Mouse (Mus musculus) limb, embryonic 11.5 days (tissue): ENCODE measurements around the gene Pear1. TPM values are rescaled to one million over a fixed set of nuclear protein-coding genes. Genes with fewer than 3 reads are reported as not detected.

ENCODE experiments used
- ATAC-seq: fragments of 200-750 bp; cut with Nextera tagmentation; 2 replicates; pipeline ENCODE4 v1.8.0; 2017; ENCODE audit warnings: low read depth; ENCODE audit not compliant: insufficient number of reproducible peaks, low FRiP score, low TSS enrichment
- DNase-seq: peaks from one replicate; pipeline ENCODE4 v3.0.0-alpha.2; 2015; ENCODE audit warnings: low spot score
- H3K27ac ChIP-seq: fragments of 300-500 bp; sonication (generic); replicated peaks from 2 replicates; pipeline ENCODE4 v1.5.1; 2014; ENCODE audit warnings: low read depth, mild to moderate bottlenecking, low read length
- H3K27me3 ChIP-seq: fragments of 300-500 bp; sonication (generic); 2 replicates; pipeline ENCODE4 v1.6.1; 2014; ENCODE audit warnings: mild to moderate bottlenecking, low read length, mixed read lengths; ENCODE audit not compliant: control insufficient read depth, insufficient read depth
- H3K36me3 ChIP-seq: fragments of 300-500 bp; sonication (generic); 2 replicates; pipeline ENCODE4 v1.6.1; 2014; ENCODE audit warnings: mild to moderate bottlenecking, low read length, moderate library complexity, mixed read lengths; ENCODE audit not compliant: control insufficient read depth, insufficient read depth
- H3K4me1 ChIP-seq: fragments of 300-500 bp; sonication (generic); 2 replicates; pipeline ENCODE4 v1.6.1; 2014; ENCODE audit warnings: low read length, mixed read lengths; ENCODE audit not compliant: control insufficient read depth, insufficient read depth
- H3K4me2 ChIP-seq: fragments of 300-500 bp; sonication (generic); 2 replicates; pipeline ENCODE4 v1.6.1; 2014; ENCODE audit warnings: low read depth, mild to moderate bottlenecking, moderate library complexity; ENCODE audit not compliant: severe bottlenecking
- H3K4me3 ChIP-seq: fragments of 300-500 bp; sonication (generic); 2 replicates; pipeline ENCODE4 v1.5.1; 2014; ENCODE audit warnings: low read depth, low read length
- H3K9ac ChIP-seq: fragments of 300-500 bp; sonication (generic); 2 replicates; pipeline ENCODE4 v1.6.1; 2014; ENCODE audit warnings: mild to moderate bottlenecking, low read length
- H3K9me3 ChIP-seq: fragments of 300-500 bp; sonication (generic); 2 replicates; pipeline ENCODE4 v1.6.1; 2016; ENCODE audit warnings: low read length; ENCODE audit not compliant: control insufficient read depth
- WGBS: fragments of 180-500 bp; shearing (Covaris S2); extraction: QIAGEN DNeasy Blood & Tissue Kit; methylation state at CpG from one replicate; pipeline ENCODE4 v1.1.7; 2014; 5-methylcytosine and 5-hydroxymethylcytosine counted together
- polyA plus RNA-seq: library from polyadenylated mRNA; unstranded; fragments of >200 nt; fragmentation: Nextera tagmentation; extraction: Ambion mirVana; gene quantifications from 2 replicates; pipeline ENCODE4 v1.2.1, GENCODE M21; 2014

Pear1 gene
- polyA plus RNA-seq, 1 experiment from 2014 or later = 11.3 TPM

- WGBS = under 1% methylated on average over 29 of the region's 29 CpGs
- no peak within 1 kb of the TSS for H3K27ac ChIP-seq
- ATAC-seq (no peak), DNase-seq (peak; percentile 63)
- peaks cover 4% of the 10 kb centered on the region; the same call in 1 of the 2 replicates for H3K4me1 ChIP-seq
- H3K9ac ChIP-seq = 0 out of 2 replicates have a peak within 1 kb of the TSS, but pooled peaks have one; percentile 17
- H3K4me2 ChIP-seq = peak within 1 kb of the TSS; percentile 56
- H3K27me3 ChIP-seq = peaks cover 87% of the 10 kb centered on the region
- no peaks in the 10 kb centered on the region for H3K9me3 ChIP-seq
- H3K36me3 ChIP-seq = no peaks in the 10 kb centered on the region
- H3K4me3 ChIP-seq = peak within 1 kb of the TSS; percentile 20
These were observed 27.3 kb downstream of the Pear1 start, which contains the start of gene Insrr for GRCm38 (mm10) chr3:87796736-87797334. Gene Insrr (plus strand): TSS chr3:87796951.

- no peaks in the 10 kb centered on the region for H3K9me3 ChIP-seq
- DNase-seq (peak; percentile 84), ATAC-seq (no peak; the same call in 1 of the 2 replicates)
- no peak overlapping the region for H3K27ac ChIP-seq
- H3K4me1 ChIP-seq = peaks cover 4% of the 10 kb centered on the region; the same call in 1 of the 2 replicates
- peak overlapping the region; percentile 44 for H3K4me2 ChIP-seq
- peaks cover 85% of the 10 kb centered on the region for H3K27me3 ChIP-seq
- H3K36me3 ChIP-seq = no peaks in the 10 kb centered on the region
- WGBS = 15% methylated on average over 33 of the region's 33 CpGs
- peak overlapping the region; percentile 24 for H3K4me3 ChIP-seq
- no peak overlapping the region for H3K9ac ChIP-seq
These were observed 28.5 kb downstream of the Pear1 start for GRCm38 (mm10) chr3:87795336-87796277.

- Histone ChIP-seq H3K4me3 (peak within 1 kb of the TSS; percentile 24), H3K27me3 (peaks cover 79% of the 10 kb centered on the region), H3K4me1 (peaks cover 7% of the 10 kb centered on the region), H3K4me2 (peak within 1 kb of the TSS; percentile 44), H3K27ac (no peak within 1 kb of the TSS), H3K9me3 (no peaks in the 10 kb centered on the region), H3K9ac (0 out of 2 replicates have a peak within 1 kb of the TSS, but pooled peaks have one; percentile 17), H3K36me3 (no peaks in the 10 kb centered on the region)
- ATAC-seq (no peak), DNase-seq (peak; percentile 40)
- under 1% methylated on average over 47 of the region's 47 CpGs for WGBS
These were observed 29.2 kb downstream of the Pear1 start, which contains the start of gene Ntrk1 for GRCm38 (mm10) chr3:87794922-87795325. Gene Ntrk1 (minus strand): TSS chr3:87795162.

- DNase-seq (peak; percentile 34), ATAC-seq (no peak)
- WGBS = 26% methylated on average over 5 of the region's 5 CpGs
- H3K27ac ChIP-seq = no peak overlapping the region
- H3K9me3 ChIP-seq = no peaks in the 10 kb centered on the region
- no peak overlapping the region for H3K4me2 ChIP-seq
- H3K27me3 ChIP-seq = peaks cover 31% of the 10 kb centered on the region
- peaks cover 12% of the 10 kb centered on the region for H3K4me1 ChIP-seq
- no peak overlapping the region for H3K4me3 ChIP-seq
- no peak overlapping the region for H3K9ac ChIP-seq
- no peaks in the 10 kb centered on the region for H3K36me3 ChIP-seq
These were observed 34.3 kb downstream of the Pear1 start for GRCm38 (mm10) chr3:87789768-87790167.

- no peak overlapping the region for H3K9ac ChIP-seq
- peaks cover 27% of the 10 kb centered on the region for H3K27me3 ChIP-seq
- no peak overlapping the region for H3K4me3 ChIP-seq
- H3K4me2 ChIP-seq = no peak overlapping the region
- peak; percentile 48; the same call in 1 of the 2 replicates for ATAC-seq
- no peaks in the 10 kb centered on the region for H3K9me3 ChIP-seq
- WGBS = 39% methylated on average over 1 of the region's 1 CpGs
- H3K36me3 ChIP-seq = no peaks in the 10 kb centered on the region
- peaks cover 12% of the 10 kb centered on the region for H3K4me1 ChIP-seq
- H3K27ac ChIP-seq = no peak overlapping the region
- DNase-seq = no peak
These were observed 34.9 kb downstream of the Pear1 start for GRCm38 (mm10) chr3:87789248-87789647.

GRCm38 (mm10) chr3:87785626-87786214 lies 38.4 kb downstream of the Pear1 start:
- no peak for ATAC-seq

GRCm38 (mm10) chr3:87785156-87785555 lies 39.0 kb downstream of the Pear1 start:
- Histone ChIP-seq H3K36me3 (no peaks in the 10 kb centered on the region), H3K9ac (no peak overlapping the region), H3K27ac (no peak overlapping the region), H3K4me2 (no peak overlapping the region), H3K4me3 (no peak overlapping the region), H3K4me1 (peaks cover 11% of the 10 kb centered on the region), H3K27me3 (no peaks in the 10 kb centered on the region), H3K9me3 (no peaks in the 10 kb centered on the region)
- DNase-seq (no peak), ATAC-seq (no peak)
- 87% methylated on average over 5 of the region's 5 CpGs for WGBS

More at GRCm38 (mm10) chr3:87785626-87786214, 38.4 kb downstream of the Pear1 start:
- no peaks in the 10 kb centered on the region; the same call in 1 of the 2 replicates for H3K27me3 ChIP-seq
- no peak overlapping the region for H3K4me3 ChIP-seq
- no peaks in the 10 kb centered on the region for H3K9me3 ChIP-seq
- H3K9ac ChIP-seq = no peak overlapping the region
- 57% methylated on average over 6 of the region's 6 CpGs for WGBS
- H3K27ac ChIP-seq = no peak overlapping the region
- no peaks in the 10 kb centered on the region for H3K36me3 ChIP-seq
- DNase-seq = no peak
- H3K4me1 ChIP-seq = peaks cover 12% of the 10 kb centered on the region
- H3K4me2 ChIP-seq = no peak overlapping the region
